Mouse (Mus musculus) hindbrain, embryonic 15.5 days (tissue): Measurements from ENCODE around the gene Casp7. TPM values are rescaled to one million over a fixed set of nuclear protein-coding genes. Genes with fewer than 3 reads are reported as not detected.

ENCODE experiments used
- ATAC-seq: fragments of 200-750 bp; cut with Nextera tagmentation; 2 replicates; pipeline ENCODE4 v1.8.0; 2017; ENCODE audit warnings: low read depth, moderate number of reproducible peaks, moderate TSS enrichment; ENCODE audit not compliant: low FRiP score
- H3K27ac ChIP-seq: fragments of 300-500 bp; sonication (generic); replicated peaks from 2 replicates; pipeline ENCODE4 v1.5.1; 2015; ENCODE audit warnings: mild to moderate bottlenecking, inconsistent platforms
- H3K27me3 ChIP-seq: fragments of 300-500 bp; sonication (generic); 2 replicates; pipeline ENCODE4 v1.6.1; 2015; ENCODE audit warnings: control low read depth, inconsistent platforms
- H3K36me3 ChIP-seq: fragments of 300-500 bp; sonication (generic); 2 replicates; pipeline ENCODE4 v1.6.1; 2015; ENCODE audit warnings: control low read depth, inconsistent platforms
- H3K4me1 ChIP-seq: fragments of 300-500 bp; sonication (generic); replicated peaks from 2 replicates; pipeline ENCODE4 v1.6.1; 2015; ENCODE audit warnings: control low read depth, inconsistent platforms
- H3K4me2 ChIP-seq: fragments of 300-500 bp; sonication (generic); 2 replicates; pipeline ENCODE4 v1.6.1; 2015; ENCODE audit warnings: moderate library complexity, mild to moderate bottlenecking, inconsistent platforms
- H3K4me3 ChIP-seq: fragments of 300-500 bp; sonication (generic); 2 replicates; pipeline ENCODE4 v1.5.1; 2015; ENCODE audit warnings: mild to moderate bottlenecking, inconsistent platforms
- H3K9ac ChIP-seq: fragments of 300-500 bp; sonication (generic); 2 replicates; pipeline ENCODE4 v1.6.1; 2015; ENCODE audit warnings: inconsistent platforms
- H3K9me3 ChIP-seq: fragments of 300-500 bp; sonication (generic); 2 replicates; pipeline ENCODE4 v1.6.1; 2016; ENCODE audit warnings: control low read depth, inconsistent platforms
- WGBS: fragments of 180-500 bp; shearing (Covaris S2); methylation state at CpG from one replicate; pipeline ENCODE4 v1.1.7; 2015; 5-methylcytosine and 5-hydroxymethylcytosine counted together
- polyA plus RNA-seq: library from polyadenylated mRNA; unstranded; fragments of >200 nt; fragmentation: Nextera tagmentation; extraction: Ambion mirVana; gene quantifications from 2 replicates; pipeline ENCODE4 v1.2.1, GENCODE M21; 2015

Casp7 gene
- polyA plus RNA-seq, 1 experiment from 2014 or later, result 21.5 TPM

DNA sequence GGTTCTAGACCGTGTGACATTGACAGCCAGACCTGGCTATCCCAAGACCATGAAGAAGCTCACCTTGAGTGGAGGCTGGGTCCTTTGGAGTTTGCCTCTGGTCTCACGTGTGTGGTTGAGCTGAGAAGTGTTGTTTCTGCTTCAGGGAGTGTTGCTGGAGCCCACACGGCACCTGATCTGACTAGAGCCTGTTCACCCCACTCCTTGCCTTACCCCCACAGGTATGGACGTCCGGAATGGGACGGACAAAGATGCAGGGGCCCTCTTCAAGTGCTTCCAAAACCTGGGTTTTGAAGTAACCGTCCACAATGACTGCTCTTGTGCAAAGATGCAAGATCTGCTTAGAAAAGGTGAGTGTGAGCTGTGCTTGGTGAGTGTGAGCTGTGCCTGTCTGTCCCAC is 36.7 kb downstream of the Casp7 start:
- Histone ChIP-seq H3K4me1 (no peaks in the 10 kb centered on the region), H3K9ac (no peak overlapping the region), H3K27ac (no peak overlapping the region), H3K4me3 (no peak overlapping the region), H3K9me3 (no peaks in the 10 kb centered on the region), H3K4me2 (no peak overlapping the region), H3K27me3 (no peaks in the 10 kb centered on the region), H3K36me3 (no peaks in the 10 kb centered on the region)
- ATAC-seq, result no peak
- whole genome bisulfite sequencing, result 94% methylated on average over 7 of the region's 7 CpGs

DNA sequence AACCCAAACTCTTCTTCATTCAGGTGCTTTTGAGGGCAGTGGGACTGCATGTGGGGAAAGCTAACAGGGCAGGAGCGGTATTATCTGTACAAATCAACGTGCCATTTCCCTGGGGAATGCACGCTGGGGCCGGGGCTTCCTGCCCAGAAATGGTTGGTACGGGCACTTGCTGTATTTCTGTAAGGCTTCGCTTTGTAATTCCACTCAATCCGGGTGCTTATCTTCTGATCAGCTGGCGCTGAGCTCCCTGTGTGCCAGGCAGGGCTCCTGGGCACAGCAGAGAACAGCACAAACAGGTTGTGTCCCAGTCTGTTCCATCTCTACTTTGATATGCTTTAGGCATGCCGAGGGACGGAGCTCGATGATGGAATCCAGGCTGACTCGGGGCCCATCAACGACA is 39.5 kb downstream of the Casp7 start:
- no peak overlapping the region for H3K27ac ChIP-seq
- no peak overlapping the region for H3K9ac ChIP-seq
- no peak for ATAC-seq
- H3K4me2 ChIP-seq, result no peak overlapping the region
- H3K9me3 ChIP-seq, result no peaks in the 10 kb centered on the region
- WGBS, result 86% methylated on average over 13 of the region's 13 CpGs
- no peaks in the 10 kb centered on the region for H3K27me3 ChIP-seq
- no peak overlapping the region for H3K4me3 ChIP-seq
- H3K36me3 ChIP-seq, result no peaks in the 10 kb centered on the region
- H3K4me1 ChIP-seq, result no peaks in the 10 kb centered on the region

DNA sequence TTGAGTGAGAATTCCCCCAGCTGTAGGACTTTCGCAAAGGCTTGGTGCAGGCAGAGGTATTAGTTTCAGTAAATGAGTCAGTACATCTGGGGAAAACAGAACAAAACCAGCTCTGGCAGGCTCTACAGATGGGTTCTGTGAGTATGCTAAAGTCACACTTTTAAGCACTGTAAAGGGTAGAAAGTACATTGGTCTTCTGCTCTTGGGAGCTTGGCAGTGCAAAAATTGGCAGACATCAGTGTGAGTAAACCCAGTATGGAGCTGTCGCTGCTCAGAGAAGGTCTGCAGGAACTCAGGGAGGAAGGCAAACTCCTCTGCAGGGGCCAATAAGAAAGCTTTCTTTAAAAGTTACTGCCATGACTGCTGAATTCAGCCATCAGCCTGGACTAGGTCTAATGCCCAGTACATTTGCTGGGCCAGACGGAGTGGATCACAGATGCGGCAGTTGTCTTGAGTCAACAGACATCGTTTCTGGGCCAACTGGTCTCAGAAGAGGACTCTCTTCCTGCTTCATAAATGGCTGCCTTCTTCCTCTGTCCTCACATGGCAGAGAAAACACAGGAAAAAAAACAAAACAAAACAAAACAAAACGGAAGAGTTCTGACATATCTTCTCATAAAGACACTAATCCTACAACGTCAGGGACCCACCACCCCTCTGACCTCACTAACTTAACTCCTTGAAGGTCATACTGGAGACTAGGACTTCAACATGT is 41.6 kb downstream of the Casp7 start:
- H3K4me3 ChIP-seq, result no peak overlapping the region
- no peaks in the 10 kb centered on the region for H3K27me3 ChIP-seq
- H3K9me3 ChIP-seq, result no peaks in the 10 kb centered on the region
- H3K27ac ChIP-seq, result no peak overlapping the region
- H3K36me3 ChIP-seq, result no peaks in the 10 kb centered on the region
- no peak for ATAC-seq
- H3K4me1 ChIP-seq, result no peaks in the 10 kb centered on the region
- WGBS, result 85% methylated on average over 7 of the region's 7 CpGs
- H3K9ac ChIP-seq, result no peak overlapping the region
- no peak overlapping the region for H3K4me2 ChIP-seq

DNA sequence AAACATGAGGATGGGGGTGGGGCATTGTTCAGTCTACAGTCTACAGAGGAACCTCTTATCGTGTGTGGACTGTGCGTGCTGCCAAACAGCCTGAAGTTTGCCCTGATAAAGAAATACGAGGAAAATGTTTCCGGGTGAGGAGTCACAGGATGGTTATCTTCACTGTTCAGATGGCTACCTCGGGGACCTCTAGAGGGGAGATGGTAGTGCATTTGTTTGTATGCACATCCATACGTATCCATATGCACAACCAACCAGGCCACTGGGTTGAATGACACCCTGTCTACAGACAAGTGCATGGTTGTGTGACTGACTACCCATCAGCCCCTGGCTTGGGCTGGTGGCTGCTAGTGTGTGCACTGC is 42.1 kb downstream of the Casp7 start:
- Histone ChIP-seq H3K4me2 (no peak overlapping the region), H3K27ac (no peak overlapping the region), H3K36me3 (no peaks in the 10 kb centered on the region), H3K4me1 (no peaks in the 10 kb centered on the region), H3K9me3 (no peaks in the 10 kb centered on the region), H3K27me3 (no peaks in the 10 kb centered on the region), H3K4me3 (no peak overlapping the region), H3K9ac (no peak overlapping the region)
- 93% methylated on average over 6 of the region's 6 CpGs for WGBS
- ATAC-seq, result no peak

DNA sequence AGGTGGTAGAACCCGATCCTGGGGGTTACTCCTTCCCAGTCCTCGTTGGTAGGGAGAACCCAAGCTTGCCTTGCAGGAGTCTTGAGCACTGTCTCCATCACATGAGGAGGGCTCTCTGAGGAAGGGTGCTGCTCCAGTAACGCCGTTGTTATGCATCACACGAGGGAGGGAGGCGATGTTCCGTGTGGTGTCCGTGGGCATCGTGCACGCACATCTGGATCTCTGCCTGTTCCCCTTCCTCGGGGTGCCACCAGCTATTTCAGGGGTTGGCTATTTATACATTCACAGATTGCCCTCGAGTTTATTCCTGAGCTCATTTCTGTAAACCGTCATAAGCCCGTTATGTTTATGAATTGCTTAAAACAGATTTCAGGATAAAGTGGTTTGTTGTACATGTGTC is 46.5 kb downstream of the Casp7 start:
- ATAC-seq, result no peak
- Histone ChIP-seq H3K27me3 (no peaks in the 10 kb centered on the region), H3K4me3 (no peak overlapping the region), H3K27ac (no peak overlapping the region), H3K9me3 (no peaks in the 10 kb centered on the region), H3K36me3 (no peaks in the 10 kb centered on the region), H3K4me1 (no peaks in the 10 kb centered on the region), H3K9ac (no peak overlapping the region), H3K4me2 (no peak overlapping the region)
- WGBS, result 75% methylated on average over 14 of the region's 14 CpGs

DNA sequence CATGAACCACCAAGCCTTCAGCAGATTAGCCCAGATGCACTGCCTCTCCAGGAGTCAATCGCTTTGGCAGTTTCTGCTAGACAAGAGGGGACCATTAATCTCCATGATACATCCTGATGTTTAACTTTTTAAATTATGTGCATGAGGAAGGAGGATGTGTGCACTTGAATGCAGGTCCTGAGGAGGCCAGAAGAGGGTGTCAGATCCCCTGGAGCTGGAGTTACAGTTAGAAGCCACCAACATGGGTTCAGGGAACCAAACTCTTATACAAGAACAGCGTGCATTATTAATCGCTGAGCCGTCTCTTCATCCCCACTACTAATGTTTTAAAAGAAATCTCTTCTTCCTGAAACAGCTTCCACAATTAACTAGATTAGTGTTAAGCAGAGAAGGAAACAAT is 51.9 kb downstream of the Casp7 start:
- no peak overlapping the region for H3K9ac ChIP-seq
- H3K4me3 ChIP-seq, result no peak overlapping the region
- H3K4me1 ChIP-seq, result no peaks in the 10 kb centered on the region
- no peak overlapping the region for H3K27ac ChIP-seq
- no peaks in the 10 kb centered on the region for H3K36me3 ChIP-seq
- no peaks in the 10 kb centered on the region for H3K27me3 ChIP-seq
- no peaks in the 10 kb centered on the region for H3K9me3 ChIP-seq
- ATAC-seq, result no peak
- 95% methylated on average over 4 of the region's 4 CpGs for WGBS
- no peak overlapping the region for H3K4me2 ChIP-seq

DNA sequence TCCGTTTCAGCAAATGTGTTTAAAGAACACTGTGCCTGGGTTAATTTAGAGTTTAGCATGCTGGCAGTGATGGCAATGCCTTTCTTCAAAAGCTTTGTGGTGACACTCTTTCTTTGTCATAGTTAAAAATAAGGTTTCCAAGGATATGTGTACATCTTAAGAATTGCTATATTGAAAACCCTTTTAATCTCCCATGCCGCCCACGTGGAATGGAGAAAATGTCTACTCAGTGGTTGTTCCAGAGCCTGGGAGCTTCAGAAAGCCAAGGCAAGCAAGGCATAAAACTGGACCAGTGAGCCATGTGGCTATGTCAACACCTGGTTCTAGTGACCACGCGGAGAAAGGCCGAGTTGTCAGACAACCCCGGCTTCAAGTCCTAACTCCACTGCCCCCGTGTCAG is 52.6 kb downstream of the Casp7 start:
- no peaks in the 10 kb centered on the region for H3K9me3 ChIP-seq
- no peaks in the 10 kb centered on the region for H3K36me3 ChIP-seq
- H3K27ac ChIP-seq, result no peak overlapping the region
- no peak overlapping the region for H3K4me2 ChIP-seq
- no peak for ATAC-seq
- H3K9ac ChIP-seq, result no peak overlapping the region
- H3K27me3 ChIP-seq, result no peaks in the 10 kb centered on the region
- 91% methylated on average over 8 of the region's 8 CpGs for WGBS
- H3K4me1 ChIP-seq, result no peaks in the 10 kb centered on the region
- no peak overlapping the region for H3K4me3 ChIP-seq

DNA sequence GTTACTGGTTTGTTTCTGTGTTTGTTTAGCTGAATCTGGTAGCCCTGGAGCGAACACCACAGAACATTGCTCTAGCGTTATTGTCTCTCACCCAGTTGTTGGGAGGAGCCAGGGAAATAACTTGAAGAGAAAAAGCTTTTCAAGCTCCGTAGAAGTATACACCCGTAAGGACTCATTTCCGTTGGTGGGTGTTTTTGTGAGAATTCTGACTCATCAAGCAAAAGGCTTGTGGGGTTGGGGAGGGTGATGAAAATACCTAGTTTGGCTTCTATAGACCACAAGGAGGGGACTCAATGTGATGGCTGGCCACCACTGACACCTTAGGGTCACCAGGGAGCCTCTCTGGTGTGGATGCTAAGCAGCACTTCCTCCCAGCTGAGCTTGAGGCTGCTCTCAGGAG is 54.0 kb downstream of the Casp7 start:
- 90% methylated on average over 5 of the region's 5 CpGs for WGBS
- H3K4me2 ChIP-seq, result no peak overlapping the region
- H3K36me3 ChIP-seq, result no peaks in the 10 kb centered on the region
- no peaks in the 10 kb centered on the region for H3K9me3 ChIP-seq
- H3K4me1 ChIP-seq, result no peaks in the 10 kb centered on the region
- no peak overlapping the region for H3K27ac ChIP-seq
- H3K9ac ChIP-seq, result no peak overlapping the region
- no peak for ATAC-seq
- H3K27me3 ChIP-seq, result no peaks in the 10 kb centered on the region
- H3K4me3 ChIP-seq, result no peak overlapping the region

DNA sequence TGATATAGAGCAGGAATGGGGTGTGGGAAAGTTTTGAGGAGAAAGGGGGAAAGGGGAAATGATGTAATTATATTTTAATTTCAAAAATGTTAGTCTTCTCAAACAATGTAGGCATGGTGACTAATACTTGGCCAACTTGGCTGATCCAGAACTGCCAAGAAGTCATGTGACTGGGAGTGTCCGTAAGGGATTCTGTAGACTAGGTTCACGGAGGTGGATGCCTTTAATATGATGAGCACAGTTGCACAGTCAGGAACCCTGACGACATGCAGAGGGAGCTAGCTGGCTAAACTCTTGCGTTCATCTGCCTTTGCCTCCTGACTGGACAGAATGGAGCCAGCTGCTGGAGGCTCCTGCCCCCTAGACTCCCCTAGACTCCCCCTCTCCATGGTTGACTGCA is 54.9 kb downstream of the Casp7 start:
- Histone ChIP-seq H3K9ac (no peak overlapping the region), H3K36me3 (no peaks in the 10 kb centered on the region), H3K4me1 (no peaks in the 10 kb centered on the region), H3K4me2 (no peak overlapping the region), H3K27ac (no peak overlapping the region), H3K9me3 (no peaks in the 10 kb centered on the region), H3K4me3 (no peak overlapping the region), H3K27me3 (no peaks in the 10 kb centered on the region)
- ATAC-seq, result no peak
- WGBS, result 80% methylated on average over 4 of the region's 4 CpGs

DNA sequence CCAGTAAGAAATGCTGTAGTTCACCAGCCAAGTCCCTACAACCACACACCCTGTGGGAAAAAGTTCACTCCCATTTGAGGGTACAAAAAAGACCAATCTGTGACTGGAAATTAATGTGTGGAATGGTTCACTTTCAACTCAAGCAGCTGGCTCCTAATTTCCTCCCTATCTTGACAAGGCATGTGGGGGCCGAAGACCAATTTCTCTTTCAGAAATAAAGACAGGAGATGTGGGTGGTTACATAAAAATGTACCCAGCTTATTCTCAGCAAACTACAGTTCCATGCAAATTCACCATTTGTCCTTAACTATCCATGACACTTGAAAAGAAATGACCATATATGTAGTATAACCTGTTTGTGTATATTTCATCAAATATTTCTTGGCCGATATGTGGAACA is 55.5 kb downstream of the Casp7 start:
- no peaks in the 10 kb centered on the region for H3K9me3 ChIP-seq
- H3K4me3 ChIP-seq, result no peak overlapping the region
- no peak overlapping the region for H3K4me2 ChIP-seq
- no peak overlapping the region for H3K27ac ChIP-seq
- no peaks in the 10 kb centered on the region for H3K4me1 ChIP-seq
- no peaks in the 10 kb centered on the region for H3K36me3 ChIP-seq
- H3K9ac ChIP-seq, result no peak overlapping the region
- no peaks in the 10 kb centered on the region for H3K27me3 ChIP-seq
- WGBS, result 95% methylated on average over 2 of the region's 2 CpGs
- ATAC-seq, result no peak

DNA sequence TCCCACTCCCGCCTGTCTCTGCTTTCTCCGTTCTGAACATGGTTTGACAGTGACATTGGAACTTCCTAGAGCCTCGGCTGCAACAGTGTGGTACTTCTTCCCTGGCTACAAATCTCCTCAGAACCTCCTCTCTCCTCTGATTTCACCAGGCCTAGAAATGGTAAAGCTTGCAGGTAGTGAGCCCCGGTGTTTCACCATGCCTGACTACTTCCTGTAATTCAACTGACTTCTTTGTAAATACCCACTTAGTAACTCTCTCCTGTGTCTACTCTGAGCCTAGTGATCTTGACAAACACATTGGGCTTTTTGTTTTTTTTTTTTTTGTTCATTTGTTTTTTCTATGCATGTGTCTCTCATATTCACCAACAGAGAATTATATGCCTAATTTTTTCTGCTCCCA is 57.9 kb downstream of the Casp7 start:
- H3K4me2 ChIP-seq, result no peak overlapping the region
- H3K36me3 ChIP-seq, result no peaks in the 10 kb centered on the region
- ATAC-seq, result no peak
- no peak overlapping the region for H3K4me3 ChIP-seq
- 85% methylated on average over 4 of the region's 4 CpGs for WGBS
- no peaks in the 10 kb centered on the region for H3K27me3 ChIP-seq
- H3K4me1 ChIP-seq, result no peaks in the 10 kb centered on the region
- no peaks in the 10 kb centered on the region for H3K9me3 ChIP-seq
- H3K27ac ChIP-seq, result no peak overlapping the region
- no peak overlapping the region for H3K9ac ChIP-seq

DNA sequence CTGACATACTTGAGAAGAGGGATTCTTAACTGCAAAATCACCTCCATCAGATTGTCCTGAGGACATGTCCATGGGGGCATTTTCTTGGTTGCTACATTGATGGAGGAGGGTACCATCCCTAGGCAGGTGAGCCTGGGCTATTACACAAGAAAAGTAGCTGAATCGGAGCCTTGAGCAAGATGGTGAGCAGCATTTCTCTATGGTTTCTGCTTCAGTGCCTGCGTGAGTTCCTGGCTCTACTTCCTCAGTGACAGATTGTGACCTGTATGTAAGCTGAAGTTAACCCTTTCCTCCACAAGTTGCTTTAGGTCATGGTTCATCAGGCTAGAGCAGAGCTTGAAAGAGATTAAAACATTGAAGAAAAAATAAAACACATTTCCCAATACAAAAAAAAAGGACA is 58.4 kb downstream of the Casp7 start:
- ATAC-seq, result no peak
- no peak overlapping the region for H3K9ac ChIP-seq
- no peaks in the 10 kb centered on the region for H3K36me3 ChIP-seq
- no peak overlapping the region for H3K4me3 ChIP-seq
- H3K9me3 ChIP-seq, result no peaks in the 10 kb centered on the region
- H3K4me1 ChIP-seq, result no peaks in the 10 kb centered on the region
- H3K4me2 ChIP-seq, result no peak overlapping the region
- H3K27me3 ChIP-seq, result no peaks in the 10 kb centered on the region
- H3K27ac ChIP-seq, result no peak overlapping the region
- WGBS, result 36% methylated on average over 2 of the region's 2 CpGs

DNA sequence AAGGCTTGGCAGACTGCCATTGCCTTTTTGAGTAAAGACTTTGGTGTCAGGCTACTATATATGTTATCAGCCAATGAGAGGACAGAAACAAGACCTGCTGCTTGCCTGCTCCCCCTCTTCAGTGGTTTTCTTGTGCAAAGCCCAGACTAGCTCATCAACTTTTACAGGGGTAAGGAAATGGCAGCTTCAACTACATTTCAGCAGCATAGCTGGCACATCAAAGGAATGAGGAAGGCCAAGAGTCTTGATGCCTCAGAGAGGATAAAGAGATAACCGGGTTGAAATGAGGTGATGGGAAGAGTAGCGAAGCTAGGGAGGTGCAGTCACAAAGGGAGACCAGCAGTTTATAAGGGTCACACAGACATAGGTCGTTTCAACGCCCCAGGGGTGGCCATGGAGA is 60.6 kb downstream of the Casp7 start:
- ATAC-seq, result no peak
- H3K27me3 ChIP-seq, result no peaks in the 10 kb centered on the region
- H3K4me2 ChIP-seq, result no peak overlapping the region
- no peaks in the 10 kb centered on the region for H3K36me3 ChIP-seq
- H3K9me3 ChIP-seq, result no peaks in the 10 kb centered on the region
- 86% methylated on average over 4 of the region's 4 CpGs for WGBS
- no peak overlapping the region for H3K9ac ChIP-seq
- no peak overlapping the region for H3K27ac ChIP-seq
- H3K4me3 ChIP-seq, result no peak overlapping the region
- H3K4me1 ChIP-seq, result 0 out of 2 replicates have a peak, but pooled peaks cover 8% of the 10 kb centered on the region
